Mouse (Mus musculus) kidney, embryonic 15.5 days (tissue): ENCODE data around the gene Ror2. TPM values are rescaled to one million over a fixed set of nuclear protein-coding genes. Genes with fewer than 3 reads are reported as not detected.

Experiments used
- ATAC-seq: fragments of 200-750 bp; cut with Nextera tagmentation; replicated peaks from 2 replicates; pipeline ENCODE4 v1.8.0; 2017; ENCODE audit warnings: moderate TSS enrichment; ENCODE audit not compliant: low FRiP score
- H3K27ac ChIP-seq: fragments of 300-500 bp; sonication (generic); 2 replicates; pipeline ENCODE4 v1.5.1; 2015; ENCODE audit warnings: mild to moderate bottlenecking, inconsistent platforms
- H3K27me3 ChIP-seq: fragments of 300-500 bp; sonication (generic); 2 replicates; pipeline ENCODE4 v1.6.1; 2015; ENCODE audit warnings: inconsistent platforms
- H3K36me3 ChIP-seq: fragments of 300-500 bp; sonication (generic); 2 replicates; pipeline ENCODE4 v1.6.1; 2015; ENCODE audit warnings: inconsistent platforms
- H3K4me1 ChIP-seq: fragments of 300-500 bp; sonication (generic); 2 replicates; pipeline ENCODE4 v1.6.1; 2015; ENCODE audit warnings: inconsistent platforms
- H3K4me2 ChIP-seq: fragments of 300-500 bp; sonication (generic); 2 replicates; pipeline ENCODE4 v1.6.1; 2015; ENCODE audit warnings: moderate library complexity, mild to moderate bottlenecking, inconsistent platforms
- H3K4me3 ChIP-seq: fragments of 300-500 bp; sonication (generic); replicated peaks from 2 replicates; pipeline ENCODE4 v1.5.1; 2015; ENCODE audit warnings: mild to moderate bottlenecking, inconsistent platforms
- H3K9ac ChIP-seq: fragments of 300-500 bp; sonication (generic); 2 replicates; pipeline ENCODE4 v1.6.1; 2015; ENCODE audit warnings: mild to moderate bottlenecking, inconsistent platforms
- H3K9me3 ChIP-seq: fragments of 300-500 bp; sonication (generic); replicated peaks from 2 replicates; pipeline ENCODE4 v1.6.1; 2016; ENCODE audit warnings: inconsistent platforms
- WGBS: fragments of 180-500 bp; shearing (Covaris S2); methylation state at CpG from one replicate; pipeline ENCODE4 v1.1.7; 2015; ENCODE audit warnings: mixed read lengths; 5-methylcytosine and 5-hydroxymethylcytosine counted together
- polyA plus RNA-seq: library from polyadenylated mRNA; unstranded; fragments of >200 nt; fragmentation: Nextera tagmentation; extraction: Ambion mirVana; gene quantifications from 2 replicates; pipeline ENCODE4 v1.2.1, GENCODE M21; 2015

Gene Ror2
- polyA plus RNA-seq, 1 experiment from 2014 or later = 11.2 TPM

DNA sequence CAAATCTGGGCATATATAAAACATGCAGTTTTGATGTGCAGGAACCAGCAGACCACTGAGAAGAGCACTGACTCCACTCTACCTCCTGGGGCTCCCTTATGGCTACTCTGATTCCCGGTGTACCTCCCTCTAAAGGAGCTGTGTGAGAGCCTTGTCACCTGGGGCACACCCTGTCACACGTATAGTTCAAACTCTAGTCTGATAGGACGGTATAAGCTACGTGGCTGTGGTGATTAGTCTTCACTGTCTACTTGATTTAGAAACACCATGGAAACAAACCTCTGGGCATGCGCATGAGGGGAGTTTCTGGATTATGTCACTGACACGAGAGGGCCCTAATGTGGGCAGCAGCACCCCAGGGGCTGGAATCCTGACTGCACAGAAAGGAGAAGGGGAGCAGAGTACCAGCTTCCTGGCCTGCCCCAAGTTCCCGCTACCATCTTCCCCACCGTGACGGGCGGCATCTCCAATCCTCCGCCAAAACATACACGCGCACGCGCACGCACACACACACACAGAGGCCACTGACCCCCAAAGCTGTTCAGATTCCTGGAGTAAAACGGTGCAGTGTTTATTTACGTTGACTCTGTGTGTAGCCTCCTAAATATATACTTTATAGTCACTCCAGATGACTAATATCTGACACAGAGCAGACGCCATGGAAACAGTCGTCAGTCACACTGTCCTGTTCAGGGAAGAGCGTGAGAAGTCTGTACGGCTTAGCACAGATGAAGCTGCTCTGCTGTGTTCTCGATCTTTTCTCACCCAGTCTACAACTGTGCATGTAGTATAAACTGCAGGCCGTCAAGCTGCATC is 37.1 kb downstream of the Ror2 start:
- 59% methylated on average over 24 of the region's 24 CpGs for WGBS
- peak; percentile 52; the same call in 1 of the 2 replicates for ATAC-seq
- H3K36me3 ChIP-seq = no peaks in the 10 kb centered on the region
- no peaks in the 10 kb centered on the region for H3K27me3 ChIP-seq
- H3K9me3 ChIP-seq = no peaks in the 10 kb centered on the region
- H3K4me1 ChIP-seq = peaks cover 61% of the 10 kb centered on the region
- H3K4me3 ChIP-seq = peak overlapping the region; percentile 8; the same call in 1 of the 2 replicates
- peak overlapping the region; percentile 44 for H3K4me2 ChIP-seq
- H3K9ac ChIP-seq = no peak overlapping the region
- H3K27ac ChIP-seq = peak overlapping the region; percentile 56

DNA sequence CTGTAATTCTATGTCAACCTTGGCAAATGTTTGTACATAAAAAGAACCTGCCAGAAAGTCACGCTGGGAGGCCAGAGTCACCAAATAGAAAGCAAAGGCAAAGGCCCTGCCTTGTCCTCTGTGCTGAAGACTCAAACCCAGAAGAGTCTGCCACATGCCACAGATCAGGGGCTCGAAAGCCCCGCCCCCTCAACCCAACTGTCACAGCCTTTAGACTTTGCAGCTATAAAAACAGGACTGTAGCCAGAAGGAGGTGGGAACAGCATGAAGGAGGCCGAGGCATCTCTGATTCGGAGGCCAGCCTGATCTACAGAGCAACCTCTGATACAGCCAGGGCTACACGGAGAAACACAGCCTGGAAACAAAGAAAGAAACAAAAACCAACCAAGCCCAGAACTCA is 37.8 kb downstream of the Ror2 start:
- no peak overlapping the region for H3K4me2 ChIP-seq
- H3K27ac ChIP-seq = no peak overlapping the region

DNA sequence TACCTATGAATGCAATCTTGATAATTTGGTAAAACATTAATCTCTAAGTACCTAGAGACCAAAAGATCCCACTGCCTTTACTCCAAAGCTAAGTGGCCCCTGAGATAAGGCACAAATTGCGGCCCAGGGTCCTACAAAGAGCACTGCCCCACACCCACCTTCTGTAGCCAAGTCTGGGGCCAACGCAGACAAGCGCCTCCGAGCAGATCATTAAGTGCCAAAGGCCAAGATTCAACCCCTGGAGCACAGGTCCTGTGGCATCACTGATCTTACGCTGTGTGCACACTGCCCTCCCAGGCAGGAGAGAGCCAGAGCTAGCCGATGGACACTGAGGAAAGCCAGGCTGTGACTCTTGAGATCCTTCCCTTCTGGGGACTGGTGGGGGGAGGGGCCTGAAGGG is 38.7 kb downstream of the Ror2 start:
- H3K4me1 ChIP-seq = peaks cover 65% of the 10 kb centered on the region
- no peak overlapping the region for H3K4me2 ChIP-seq
- H3K27ac ChIP-seq = no peak overlapping the region
- no peak for ATAC-seq
- 45% methylated on average over 6 of the region's 6 CpGs for WGBS
- H3K9ac ChIP-seq = no peak overlapping the region
- no peaks in the 10 kb centered on the region for H3K36me3 ChIP-seq
- H3K4me3 ChIP-seq = no peak overlapping the region
- H3K27me3 ChIP-seq = no peaks in the 10 kb centered on the region
- H3K9me3 ChIP-seq = no peaks in the 10 kb centered on the region

More for the DNA sequence above, 37.8 kb downstream of the Ror2 start:
- Histone ChIP-seq H3K27me3 (no peaks in the 10 kb centered on the region), H3K36me3 (no peaks in the 10 kb centered on the region), H3K4me1 (peaks cover 65% of the 10 kb centered on the region), H3K9me3 (no peaks in the 10 kb centered on the region), H3K4me3 (no peak overlapping the region), H3K9ac (no peak overlapping the region)
- 42% methylated on average over 6 of the region's 6 CpGs for WGBS
- ATAC-seq = 0 out of 2 replicates have a peak, but pooled peaks have one; percentile 27

DNA sequence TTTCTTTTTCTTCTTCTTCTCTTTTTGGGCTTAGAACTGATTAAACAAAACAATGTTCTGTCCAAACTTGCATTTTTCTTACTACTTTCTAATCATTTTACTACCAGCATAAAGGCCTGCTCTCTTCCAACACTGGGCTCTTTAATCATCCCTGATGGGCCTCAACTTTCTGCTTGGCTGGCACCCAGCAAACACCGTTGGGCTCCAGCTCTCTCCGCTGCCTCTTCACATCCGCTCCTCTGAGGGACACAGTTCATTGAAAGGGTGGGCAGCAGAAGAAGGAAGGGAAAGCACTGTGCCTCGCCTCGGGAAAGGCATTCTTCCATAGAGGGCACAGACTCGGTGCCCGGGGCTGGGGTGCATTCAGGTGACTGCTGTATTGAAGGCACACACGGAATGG is 41.8 kb downstream of the Ror2 start:
- Histone ChIP-seq H3K27ac (peak overlapping the region; percentile 59; the same call in 1 of the 2 replicates), H3K4me1 (peaks cover 56% of the 10 kb centered on the region)

DNA sequence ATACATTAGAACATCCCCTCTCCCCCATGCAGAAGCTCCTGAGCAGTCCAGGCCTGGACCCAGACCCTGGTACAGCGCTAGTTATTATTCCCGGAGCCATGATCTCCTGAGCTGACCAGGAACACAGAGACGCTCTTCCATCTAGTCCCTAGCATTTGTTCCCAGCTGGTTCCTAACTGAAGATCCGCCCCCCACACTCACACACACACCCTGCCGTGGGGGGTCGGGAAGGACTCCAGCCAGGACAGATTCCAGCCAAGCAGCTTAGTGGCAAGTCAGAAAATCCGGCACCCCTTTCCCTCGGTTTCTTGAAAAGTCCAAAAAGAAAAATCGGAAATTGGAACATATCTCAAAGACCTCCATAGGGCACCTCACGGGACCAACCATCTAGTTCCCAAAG is 48.5 kb downstream of the Ror2 start:
- no peak overlapping the region for H3K4me2 ChIP-seq
- no peak overlapping the region for H3K4me3 ChIP-seq
- H3K4me1 ChIP-seq = peaks cover 51% of the 10 kb centered on the region
- no peaks in the 10 kb centered on the region for H3K36me3 ChIP-seq
- no peak for ATAC-seq
- H3K9ac ChIP-seq = no peak overlapping the region
- H3K9me3 ChIP-seq = no peaks in the 10 kb centered on the region
- 59% methylated on average over 10 of the region's 10 CpGs for WGBS
- peaks cover 25% of the 10 kb centered on the region for H3K27me3 ChIP-seq
- no peak overlapping the region for H3K27ac ChIP-seq

More for the DNA sequence above, 41.8 kb downstream of the Ror2 start:
- WGBS = 32% methylated on average over 8 of the region's 8 CpGs
- Histone ChIP-seq H3K9me3 (no peaks in the 10 kb centered on the region), H3K4me3 (no peak overlapping the region), H3K4me2 (no peak overlapping the region), H3K27me3 (no peaks in the 10 kb centered on the region), H3K36me3 (no peaks in the 10 kb centered on the region), H3K9ac (no peak overlapping the region)
- 0 out of 2 replicates have a peak, but pooled peaks have one; percentile 20 for ATAC-seq

DNA sequence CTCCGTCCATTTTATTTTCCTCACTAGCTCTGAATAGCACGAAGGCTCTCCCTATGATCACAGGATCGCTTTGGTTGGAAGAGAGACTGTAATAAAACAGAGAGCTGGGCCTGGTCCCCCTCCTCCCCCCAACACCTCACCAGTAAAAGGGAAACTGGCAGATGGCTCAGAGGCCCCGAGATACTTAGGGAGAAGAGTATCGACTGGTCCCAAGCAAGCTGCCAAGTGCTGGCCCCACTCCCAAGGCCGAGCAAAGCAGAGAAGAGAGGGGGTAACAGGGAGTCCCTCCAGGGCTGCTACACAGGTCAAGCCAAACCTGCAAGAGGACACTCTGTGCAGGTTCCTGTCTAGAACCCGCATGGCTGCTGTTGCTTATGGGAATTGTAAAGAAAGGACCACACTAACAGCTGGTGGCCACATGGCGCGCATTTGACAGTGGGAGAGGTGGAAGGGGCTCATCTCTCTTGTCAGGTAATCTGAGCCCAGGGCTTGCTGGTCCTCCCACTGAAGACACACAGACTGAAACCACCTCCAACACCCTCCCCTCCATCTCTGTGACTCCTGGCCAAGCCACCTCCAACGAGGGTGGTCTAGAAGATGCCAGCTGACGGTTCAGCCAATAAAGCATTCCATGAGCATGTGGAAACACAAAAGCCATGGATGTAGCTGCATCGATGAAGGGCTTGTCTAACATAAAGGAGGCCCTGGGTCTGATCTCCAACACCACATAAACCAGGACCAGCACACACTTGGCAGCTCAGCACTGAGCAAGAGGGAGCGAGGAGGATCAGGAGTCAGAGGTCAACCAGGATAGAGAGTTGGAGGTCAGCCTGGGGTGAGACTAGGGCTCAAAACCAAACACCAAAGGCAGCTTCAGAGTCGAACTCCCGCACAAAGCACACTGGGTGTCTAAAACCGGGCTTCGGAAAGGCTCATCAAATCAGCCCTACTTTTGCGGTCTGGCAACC is 49.2 kb downstream of the Ror2 start:
- peaks cover 25% of the 10 kb centered on the region for H3K27me3 ChIP-seq
- no peaks in the 10 kb centered on the region for H3K36me3 ChIP-seq
- H3K4me3 ChIP-seq = no peak overlapping the region
- H3K27ac ChIP-seq = 0 out of 2 replicates have a peak overlapping the region, but pooled peaks have one; percentile 14
- H3K9ac ChIP-seq = no peak overlapping the region
- H3K4me2 ChIP-seq = no peak overlapping the region
- peaks cover 59% of the 10 kb centered on the region for H3K4me1 ChIP-seq
- WGBS = 31% methylated on average over 18 of the region's 18 CpGs
- no peaks in the 10 kb centered on the region for H3K9me3 ChIP-seq
- peak; percentile 58 for ATAC-seq

DNA sequence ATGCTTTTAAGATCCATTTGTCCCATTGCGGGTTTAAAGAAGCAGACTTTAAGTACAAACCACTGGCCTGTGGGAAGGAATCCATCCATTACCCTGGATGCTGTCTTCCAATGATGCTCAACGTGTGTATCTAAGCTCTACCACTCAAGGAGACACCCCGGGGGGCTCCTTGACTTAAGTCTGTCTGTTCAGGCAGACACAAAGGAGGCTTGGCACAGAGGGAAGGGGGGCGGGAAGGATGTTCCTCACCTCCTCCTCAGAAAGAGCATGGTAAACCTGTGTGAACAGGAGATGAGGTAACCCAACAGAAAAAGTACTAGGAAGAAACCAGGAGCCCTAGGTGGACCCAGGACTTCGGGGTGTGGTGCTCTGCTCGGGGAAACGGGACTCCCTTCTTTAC is 50.0 kb downstream of the Ror2 start:
- WGBS = 37% methylated on average over 7 of the region's 7 CpGs
- no peak overlapping the region for H3K27ac ChIP-seq
- H3K9ac ChIP-seq = no peak overlapping the region
- H3K4me1 ChIP-seq = peaks cover 66% of the 10 kb centered on the region
- no peak for ATAC-seq
- no peaks in the 10 kb centered on the region for H3K9me3 ChIP-seq
- H3K36me3 ChIP-seq = no peaks in the 10 kb centered on the region
- H3K27me3 ChIP-seq = peaks cover 25% of the 10 kb centered on the region
- H3K4me2 ChIP-seq = no peak overlapping the region
- H3K4me3 ChIP-seq = no peak overlapping the region

DNA sequence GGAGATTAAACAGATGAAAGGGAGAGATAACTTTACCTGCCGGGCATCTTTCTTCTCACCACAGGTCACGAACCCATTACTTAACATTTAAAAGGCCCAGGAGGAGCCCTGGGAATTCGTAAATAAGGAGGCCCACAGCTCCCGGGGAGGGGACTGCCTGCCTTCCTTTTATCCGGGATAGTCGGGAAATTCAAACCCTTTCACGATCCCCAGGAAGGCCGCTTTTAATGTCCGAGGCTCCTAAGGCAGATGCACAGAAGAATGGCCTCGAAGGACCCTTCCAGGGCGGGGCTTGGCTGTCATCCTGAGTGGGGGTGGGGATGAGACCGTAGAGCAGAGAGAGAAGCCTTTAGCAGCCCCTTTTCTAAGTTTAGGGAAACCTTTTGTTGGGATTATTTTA is 51.1 kb downstream of the Ror2 start:
- H3K4me2 ChIP-seq = no peak overlapping the region
- H3K4me3 ChIP-seq = no peak overlapping the region
- peaks cover 73% of the 10 kb centered on the region for H3K4me1 ChIP-seq
- no peaks in the 10 kb centered on the region for H3K36me3 ChIP-seq
- WGBS = 10% methylated on average over 12 of the region's 12 CpGs
- no peak overlapping the region for H3K27ac ChIP-seq
- ATAC-seq = no peak
- 0 out of 2 replicates have a peak overlapping the region, but pooled peaks have one; percentile 14 for H3K9ac ChIP-seq
- peaks cover 25% of the 10 kb centered on the region for H3K27me3 ChIP-seq
- H3K9me3 ChIP-seq = no peaks in the 10 kb centered on the region

DNA sequence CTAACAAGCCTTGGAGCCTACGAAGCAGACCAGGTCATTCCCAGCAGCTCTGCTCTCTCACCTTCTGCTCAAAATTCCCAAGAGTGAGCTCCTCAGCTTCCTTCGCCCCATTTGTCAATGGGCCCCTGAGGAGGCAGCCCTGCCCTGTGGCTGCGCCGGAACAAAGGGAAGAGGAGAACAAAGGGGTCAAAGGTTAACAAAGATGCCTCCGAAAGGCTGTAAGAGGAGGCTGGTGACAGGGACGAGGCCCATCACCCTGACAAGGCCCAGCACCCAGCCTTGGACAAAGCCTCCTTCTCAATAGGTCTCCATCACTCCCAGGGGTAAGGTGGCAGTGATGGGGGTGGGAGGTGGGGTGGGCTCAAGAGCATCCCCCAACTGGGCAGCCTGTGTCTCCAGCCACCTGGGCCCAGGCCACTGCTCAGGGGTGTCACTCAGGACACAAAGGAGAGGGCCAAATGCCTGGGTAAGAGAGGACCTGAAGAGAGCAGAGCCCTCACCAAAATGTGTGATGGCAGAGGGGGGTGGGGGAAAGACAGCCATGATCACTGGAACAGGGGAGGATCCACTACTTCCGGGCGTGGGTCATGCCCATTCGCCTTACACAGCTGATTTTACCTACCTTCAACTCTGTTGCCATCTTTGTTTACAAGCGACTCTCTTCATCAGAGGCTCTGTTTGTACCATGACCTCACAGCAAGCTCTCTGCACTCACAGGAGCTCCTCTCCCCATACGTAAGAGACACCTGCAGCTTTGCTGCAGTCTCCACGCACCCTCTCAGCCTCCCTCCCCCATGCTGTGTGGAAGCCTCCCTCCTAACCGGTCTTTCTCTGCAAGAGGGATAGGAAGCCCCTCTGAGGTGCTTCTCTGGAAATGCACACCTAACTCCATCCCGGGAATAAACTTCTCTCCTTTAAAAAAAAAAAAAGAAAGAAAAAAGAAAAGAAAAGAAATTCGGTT is 51.8 kb downstream of the Ror2 start:
- Histone ChIP-seq H3K4me3 (no peak overlapping the region), H3K27me3 (peaks cover 25% of the 10 kb centered on the region), H3K4me1 (peaks cover 73% of the 10 kb centered on the region), H3K9ac (no peak overlapping the region), H3K27ac (no peak overlapping the region), H3K36me3 (no peaks in the 10 kb centered on the region), H3K9me3 (no peaks in the 10 kb centered on the region), H3K4me2 (no peak overlapping the region)
- ATAC-seq = no peak
- WGBS = 41% methylated on average over 15 of the region's 15 CpGs

DNA sequence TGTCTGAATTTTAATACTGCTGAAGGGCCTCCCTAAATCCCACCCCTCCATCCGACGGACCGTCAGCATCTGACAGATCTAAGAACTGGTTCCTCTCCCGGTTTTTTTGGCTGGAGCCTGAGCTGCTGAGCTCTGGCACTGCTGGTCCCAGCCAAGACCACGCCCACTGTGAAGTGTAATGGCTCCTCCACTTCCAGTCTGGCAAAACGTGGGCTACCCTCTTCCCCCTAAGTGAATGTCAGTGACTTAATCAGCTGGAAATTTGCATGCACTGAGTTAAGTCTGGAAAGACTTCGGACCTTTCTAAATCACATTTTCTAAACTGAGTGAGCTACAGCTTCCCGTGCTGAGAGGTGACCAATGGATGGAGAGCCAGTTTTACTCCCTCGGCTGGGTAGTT is 52.5 kb downstream of the Ror2 start:
- Histone ChIP-seq H3K9ac (no peak overlapping the region), H3K27ac (no peak overlapping the region), H3K27me3 (peaks cover 25% of the 10 kb centered on the region), H3K9me3 (no peaks in the 10 kb centered on the region), H3K36me3 (no peaks in the 10 kb centered on the region), H3K4me1 (peaks cover 73% of the 10 kb centered on the region), H3K4me3 (no peak overlapping the region), H3K4me2 (no peak overlapping the region)
- WGBS = 19% methylated on average over 9 of the region's 9 CpGs
- no peak for ATAC-seq

DNA sequence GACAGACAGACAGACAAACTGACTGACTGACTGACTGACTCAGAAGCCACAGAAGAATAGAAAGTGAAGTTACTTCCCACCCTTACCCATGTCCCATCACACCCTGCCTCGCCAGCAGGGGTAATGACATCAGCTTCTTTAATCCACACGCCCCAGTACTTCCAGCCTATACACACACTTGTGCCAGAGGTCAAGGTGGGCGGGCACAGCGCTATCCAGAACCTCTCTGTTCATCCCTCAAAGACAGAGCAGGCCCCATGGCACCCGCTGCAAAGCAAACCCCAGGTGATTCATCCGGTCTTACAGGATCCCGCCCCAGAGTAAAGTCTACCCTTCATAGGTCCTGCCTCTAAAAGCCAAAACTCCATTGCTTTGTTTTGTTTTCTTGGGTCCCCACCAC is 53.5 kb downstream of the Ror2 start:
- Histone ChIP-seq H3K36me3 (no peaks in the 10 kb centered on the region), H3K4me3 (no peak overlapping the region), H3K4me1 (peaks cover 75% of the 10 kb centered on the region), H3K9ac (no peak overlapping the region), H3K4me2 (no peak overlapping the region), H3K27ac (no peak overlapping the region), H3K27me3 (peaks cover 17% of the 10 kb centered on the region), H3K9me3 (no peaks in the 10 kb centered on the region)
- 53% methylated on average over 7 of the region's 7 CpGs for WGBS
- 0 out of 2 replicates have a peak, but pooled peaks have one; percentile 12 for ATAC-seq
